Mouse (Mus musculus): ENCODE measurements around the gene Exosc8.

Exosc8 gene

DNA sequence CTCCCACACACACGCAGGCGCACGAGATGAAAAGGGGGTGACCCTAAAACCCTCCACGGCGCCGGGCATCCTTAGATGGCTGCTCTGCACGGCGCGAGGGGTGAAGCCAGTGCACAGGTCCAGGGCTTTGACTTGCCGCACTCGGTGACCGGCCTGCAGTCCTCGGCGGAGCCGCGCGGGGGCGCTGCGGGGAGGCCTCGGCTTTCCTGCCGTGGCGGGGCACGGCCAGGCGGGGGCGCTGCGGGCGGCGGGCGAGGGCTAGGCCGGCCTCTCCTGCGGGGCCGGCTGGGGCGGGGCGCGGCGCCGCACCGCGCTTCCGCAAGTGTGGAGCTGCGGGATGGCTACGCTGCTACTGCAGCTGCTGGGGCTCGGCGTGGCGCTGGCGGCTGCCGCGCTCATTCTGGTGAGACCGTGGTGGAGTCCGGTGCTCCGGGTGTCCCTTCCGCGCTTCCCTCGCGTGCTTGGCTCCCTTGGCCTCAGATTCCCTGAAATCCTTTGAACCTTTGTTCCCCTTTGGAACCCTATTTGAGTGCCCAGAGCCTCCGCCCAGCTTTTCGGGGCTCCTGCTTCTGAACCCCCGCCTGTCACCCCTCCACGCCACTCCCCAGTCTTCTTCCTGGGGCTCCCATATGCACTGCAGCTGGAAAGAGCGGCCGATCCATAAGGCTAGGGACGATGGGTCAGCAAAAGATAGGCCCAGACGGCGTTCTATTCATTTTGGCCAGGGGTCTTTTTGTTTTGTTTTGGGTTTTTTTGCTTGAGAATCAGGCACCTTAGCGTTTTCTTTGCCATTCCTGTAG, at the start of gene Exosc8, which contains the start of gene Alg5:
TSS of gene Exosc8 (minus strand) at position 147 of the 800 bp plus-strand sequence.
TSS of gene Alg5 (plus strand) at position 293 of the 800 bp plus-strand sequence.
- peak; percentile 90 for DNase-seq (ENCODE audit: low read depth, low spot score)

DNA sequence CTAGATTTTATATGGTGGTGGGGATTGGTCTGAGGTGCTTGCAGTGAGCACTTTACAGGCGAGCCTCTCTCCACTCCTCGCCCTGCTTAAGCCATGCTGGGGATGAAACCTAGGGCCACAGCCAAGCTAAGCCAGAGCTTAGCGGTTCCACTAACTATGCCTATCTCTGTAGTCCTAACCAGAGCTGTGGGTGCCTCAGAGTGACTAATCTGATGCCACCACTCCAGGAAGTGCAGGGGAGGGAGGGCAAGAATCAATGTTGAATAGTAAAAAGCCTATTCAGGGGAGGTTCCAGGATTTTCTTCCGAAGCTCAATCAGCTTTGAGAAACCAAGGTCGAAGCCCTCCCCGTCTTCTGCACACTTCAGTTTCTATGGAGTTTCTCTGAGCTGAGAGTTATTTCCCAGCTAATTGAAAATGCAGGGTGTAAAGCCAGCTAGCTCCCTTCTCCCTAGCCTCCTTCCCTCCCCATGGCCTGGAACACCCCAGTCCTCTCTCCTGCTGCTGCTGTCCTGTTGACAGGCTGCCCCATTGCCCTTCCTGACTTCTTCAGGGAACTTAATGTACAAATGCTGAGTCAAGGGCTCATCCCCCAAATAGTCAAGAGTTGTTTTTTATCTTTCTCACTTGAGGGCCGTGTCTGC, 40.9 kb upstream of the Exosc8 start:
- DNase-seq (ENCODE audit: low read depth, low spot score), result no peak

GRCm38 (mm10) chr3:54773613-54774012, 38.4 kb upstream of the Exosc8 start:
- no peak for DNase-seq (ENCODE audit: low read depth, low spot score)

- no peak for DNase-seq (ENCODE audit: low read depth, low spot score)
These were observed 34.4 kb upstream of the Exosc8 start for GRCm38 (mm10) chr3:54769349-54770275.

- DNase-seq (ENCODE audit: low read depth, low spot score), result no peak
These were observed 33.4 kb upstream of the Exosc8 start for GRCm38 (mm10) chr3:54768592-54768991.

DNA sequence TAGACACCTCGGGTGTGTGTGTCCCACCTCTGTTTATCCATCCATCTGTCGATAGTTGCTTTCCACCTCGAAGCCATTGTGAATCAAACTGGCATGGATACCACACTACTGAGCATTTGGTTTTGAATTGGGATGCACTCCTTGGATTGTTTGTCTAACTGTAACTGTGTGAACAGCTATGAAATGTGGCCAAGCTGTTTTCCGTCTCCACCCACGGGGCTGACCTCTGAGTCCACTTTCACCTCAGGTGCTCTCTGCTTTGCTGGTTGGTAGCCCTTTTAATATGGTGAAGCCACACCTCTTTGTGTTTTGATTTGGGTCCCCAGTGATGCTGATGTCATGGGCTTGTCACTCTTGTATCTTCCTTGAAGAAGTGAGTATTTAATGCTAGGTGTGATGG, 31.6 kb upstream of the Exosc8 start:
- no peak for DNase-seq (ENCODE audit: low read depth, low spot score)

DNA sequence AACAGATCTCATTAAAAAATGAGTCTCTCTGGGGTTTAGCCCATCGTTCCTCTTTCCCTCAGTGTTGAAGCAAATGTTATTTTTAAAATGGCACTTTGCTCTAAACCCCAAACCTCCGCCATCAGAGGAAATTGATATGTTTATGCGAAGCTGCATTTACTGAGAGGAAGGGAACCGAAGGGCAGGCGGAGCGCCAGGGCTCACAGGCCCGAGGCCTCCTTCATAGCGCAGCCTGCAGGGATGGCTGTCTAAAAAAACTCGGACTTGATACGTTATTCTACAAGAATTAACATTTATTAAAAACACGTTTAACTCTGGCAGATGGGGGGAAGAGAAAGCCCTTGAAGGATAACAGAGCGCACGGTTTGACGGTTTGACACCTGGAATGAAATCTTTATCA, 30.8 kb upstream of the Exosc8 start:
- no peak for DNase-seq (ENCODE audit: low read depth, low spot score)

GRCm38 (mm10) chr3:54765521-54765920, 30.3 kb upstream of the Exosc8 start:
- peak; percentile 16 for DNase-seq (ENCODE audit: low read depth, low spot score)

DNA sequence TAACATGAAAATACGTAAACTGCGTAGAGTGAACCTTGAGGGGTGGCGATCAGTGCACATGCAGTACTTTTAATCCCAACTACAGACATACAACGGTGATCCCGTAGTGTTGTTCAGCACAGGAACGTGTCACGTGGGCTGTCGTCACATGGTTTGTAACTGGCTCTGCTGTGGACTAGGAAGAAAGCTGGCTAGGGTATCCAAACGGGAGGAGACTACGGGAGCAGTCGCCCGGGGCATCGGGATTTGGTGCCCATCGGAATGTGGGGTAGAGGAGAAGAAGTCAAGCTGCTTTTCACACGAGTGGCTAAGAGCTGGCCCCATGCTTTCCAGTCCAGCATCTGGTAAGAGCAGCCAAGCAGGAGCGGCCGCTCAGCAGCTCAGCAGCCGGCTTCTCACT, 29.2 kb upstream of the Exosc8 start:
- no peak for DNase-seq (ENCODE audit: low read depth, low spot score)

GRCm38 (mm10) chr3:54761258-54761657, 26.1 kb upstream of the Exosc8 start:
- DNase-seq (ENCODE audit: low read depth, low spot score), result no peak

DNA sequence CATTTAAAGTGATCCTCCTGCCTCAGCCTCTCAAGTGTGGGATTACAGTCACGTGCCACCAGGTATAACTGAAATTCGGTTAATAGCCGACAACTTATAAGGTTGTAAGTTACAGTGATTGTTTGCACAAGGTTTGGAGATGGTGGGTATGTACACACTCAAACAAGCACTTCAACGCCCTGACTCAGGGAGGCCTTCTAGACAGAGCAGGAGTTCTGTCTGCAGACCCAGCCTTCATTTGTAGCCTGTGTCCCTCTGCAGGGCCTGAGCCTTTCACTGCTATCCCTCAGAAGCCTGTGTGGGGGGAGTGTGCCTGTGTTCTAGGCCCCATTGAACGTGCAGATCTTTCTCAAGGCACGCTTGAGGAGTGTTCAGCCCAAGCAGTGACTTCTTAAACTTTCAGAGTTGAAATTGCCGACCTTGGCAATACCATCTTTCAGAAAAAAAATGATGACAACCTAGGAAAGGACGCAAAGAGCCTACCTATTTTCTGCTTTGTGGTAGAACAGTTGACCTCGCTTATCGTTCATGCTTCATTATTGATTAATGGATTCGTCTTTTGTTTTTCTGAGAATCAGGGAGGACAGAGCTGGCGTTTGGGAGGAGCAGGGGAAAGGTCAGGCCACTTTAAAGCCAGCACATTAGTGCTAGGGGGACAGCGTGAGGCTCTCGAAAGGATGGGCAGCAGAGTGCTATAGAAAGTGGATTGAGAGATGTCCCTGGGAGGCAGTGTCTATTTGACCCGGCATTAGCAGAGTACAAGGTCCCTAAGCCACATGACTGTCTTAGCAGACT, 25.3 kb upstream of the Exosc8 start:
- no peak for DNase-seq (ENCODE audit: low read depth, low spot score)

DNA sequence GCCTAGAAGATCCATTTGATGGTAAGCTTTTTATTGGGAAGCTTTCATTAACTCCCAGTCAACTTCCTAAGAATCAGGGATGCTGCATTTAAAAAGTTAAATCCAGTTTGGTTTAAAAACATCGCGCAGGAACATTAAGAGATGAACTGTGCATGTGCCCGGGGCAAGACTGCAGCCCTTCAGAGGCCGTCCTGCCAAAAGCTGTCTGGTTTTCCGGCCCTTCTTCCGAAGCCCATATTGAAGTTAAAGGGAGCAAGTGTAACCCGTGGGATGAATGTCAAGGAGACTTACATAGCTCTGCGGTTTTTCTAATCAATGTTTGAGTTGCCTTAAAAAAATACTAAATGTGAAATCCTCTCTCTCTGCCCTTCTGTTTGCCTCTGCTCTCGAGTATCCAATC, 24.0 kb upstream of the Exosc8 start:
- no peak for DNase-seq (ENCODE audit: low read depth, low spot score)

DNA sequence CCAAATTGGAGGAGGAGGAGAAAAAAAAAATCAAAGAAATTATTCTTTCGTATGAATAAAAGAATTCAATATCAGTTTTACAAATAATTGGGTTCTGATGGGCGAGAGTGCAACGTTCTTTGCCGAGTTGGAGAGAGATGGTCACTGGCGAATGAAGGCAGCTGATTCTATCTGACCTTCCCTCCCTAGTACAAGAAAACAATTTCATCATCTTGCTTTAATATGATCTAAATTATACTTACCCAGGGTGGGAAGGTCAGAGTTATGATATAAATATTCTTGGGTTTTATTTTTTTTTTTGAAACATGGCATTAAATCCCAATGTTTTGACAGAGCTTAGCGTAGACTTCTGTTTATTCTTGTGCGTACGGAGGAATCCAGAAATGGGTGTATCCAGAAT, 22.3 kb upstream of the Exosc8 start:
- DNase-seq (ENCODE audit: low read depth, low spot score), result no peak

DNA sequence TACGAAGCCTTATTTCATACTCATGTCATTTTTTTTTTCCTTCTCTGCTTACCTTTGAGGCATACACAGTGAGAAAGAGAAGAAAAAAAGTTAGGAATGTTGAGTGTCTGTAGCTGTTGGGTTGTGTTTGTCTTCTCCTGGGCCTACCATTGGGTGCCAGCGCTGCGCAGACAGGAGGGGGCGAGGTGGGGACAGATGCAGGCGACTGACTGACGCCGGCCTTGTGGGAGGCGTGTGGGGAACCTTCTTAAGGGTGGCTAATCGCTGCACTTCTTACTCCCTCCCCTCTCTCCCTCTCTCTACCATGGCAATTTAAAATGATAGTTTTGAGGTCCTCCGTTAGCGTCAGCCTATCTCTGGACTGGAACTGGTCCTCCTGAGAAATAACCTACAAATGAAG, 20.9 kb upstream of the Exosc8 start:
- no peak for DNase-seq (ENCODE audit: low read depth, low spot score)

GRCm38 (mm10) chr3:54755145-54756041, 20.2 kb upstream of the Exosc8 start, which contains the start of gene Smad9:
Gene Smad9 (plus strand): TSS chr3:54755582.
- DNase-seq (ENCODE audit: low read depth, low spot score), result no peak

DNA sequence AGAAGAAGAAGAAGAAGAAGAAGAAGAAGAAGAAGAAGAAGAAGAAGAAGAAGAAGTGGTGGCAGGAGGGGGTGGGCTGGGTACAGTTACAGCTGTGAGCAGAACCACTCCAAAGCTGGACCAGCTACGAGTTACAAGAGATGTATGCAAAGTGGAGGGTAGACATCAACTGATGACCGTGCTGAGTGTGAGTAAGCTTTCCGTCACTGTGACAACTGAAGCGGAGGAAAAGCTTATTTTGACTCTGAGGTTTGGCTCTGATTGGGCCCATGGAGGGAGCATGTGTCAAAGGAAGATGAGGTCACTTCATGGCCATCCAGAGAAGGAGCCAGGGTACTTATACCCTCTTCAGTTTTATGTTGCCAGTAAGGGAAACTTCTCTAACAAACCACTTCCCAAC, 18.2 kb upstream of the Exosc8 start:
- DNase-seq (ENCODE audit: low read depth, low spot score), result no peak

GRCm38 (mm10) chr3:54745799-54746198, 10.6 kb upstream of the Exosc8 start:
- DNase-seq (ENCODE audit: low read depth, low spot score), result no peak

GRCm38 (mm10) chr3:54741965-54742364, 6.8 kb upstream of the Exosc8 start:
- DNase-seq (ENCODE audit: low read depth, low spot score), result no peak

DNA sequence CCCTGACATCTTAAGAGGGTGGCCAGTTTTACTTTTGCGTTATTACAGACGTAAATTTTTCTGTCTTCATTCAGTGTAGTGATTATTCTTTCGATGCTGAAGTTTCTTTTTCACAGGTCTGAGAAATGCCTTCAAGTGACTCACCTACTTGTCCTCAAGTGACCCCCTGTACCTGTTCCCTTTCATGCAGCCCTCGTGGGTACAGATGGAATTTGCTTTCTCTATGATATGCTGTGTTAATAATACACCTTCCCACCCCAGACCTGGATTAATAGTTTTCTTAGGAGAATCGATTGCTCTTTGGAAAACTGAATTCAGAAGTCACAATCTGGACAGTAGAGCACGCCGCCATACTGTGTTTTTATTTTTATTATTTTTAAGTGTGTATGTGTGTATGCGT, 2.1 kb upstream of the Exosc8 start:
- no peak for DNase-seq (ENCODE audit: low read depth, low spot score)
